Mouse (Mus musculus) hindbrain, embryonic 11.5 days (tissue): Measurements from ENCODE around the gene Wnt3a. TPM values are rescaled to one million over a fixed set of nuclear protein-coding genes. Genes with fewer than 3 reads are reported as not detected.

Source experiments
- ATAC-seq: fragments of 200-750 bp; cut with Nextera tagmentation; 2 replicates; pipeline ENCODE4 v1.8.0; 2017; ENCODE audit warnings: mild to moderate bottlenecking, moderate TSS enrichment, moderate library complexity; ENCODE audit not compliant: low FRiP score
- DNase-seq: peaks from one replicate; pipeline ENCODE4 v3.0.0-alpha.2; 2015; ENCODE audit warnings: low spot score
- H3K27ac ChIP-seq: fragments of 300-500 bp; sonication (generic); 2 replicates; pipeline ENCODE4 v1.5.1; 2014; ENCODE audit warnings: mild to moderate bottlenecking, low read depth, low read length
- H3K27me3 ChIP-seq: fragments of 300-500 bp; sonication (generic); 2 replicates; pipeline ENCODE4 v1.6.1; 2014; ENCODE audit warnings: mild to moderate bottlenecking, low read length, moderate library complexity, mixed read lengths; ENCODE audit not compliant: control insufficient read depth, insufficient read depth
- H3K36me3 ChIP-seq: fragments of 300-500 bp; sonication (generic); 2 replicates; pipeline ENCODE4 v1.6.1; 2014; ENCODE audit warnings: mild to moderate bottlenecking, low read length, moderate library complexity, mixed read lengths; ENCODE audit not compliant: control insufficient read depth, insufficient read depth
- H3K4me1 ChIP-seq: fragments of 300-500 bp; sonication (generic); replicated peaks from 2 replicates; pipeline ENCODE4 v1.6.1; 2014; ENCODE audit warnings: low read length, mixed read lengths; ENCODE audit not compliant: control insufficient read depth, insufficient read depth
- H3K4me2 ChIP-seq: fragments of 300-500 bp; sonication (generic); replicated peaks from 2 replicates; pipeline ENCODE4 v1.6.1; 2014; ENCODE audit warnings: mild to moderate bottlenecking, low read depth, low read length
- H3K4me3 ChIP-seq: fragments of 300-500 bp; sonication (generic); 2 replicates; pipeline ENCODE4 v1.5.1; 2014; ENCODE audit warnings: low read depth, low read length
- H3K9ac ChIP-seq: fragments of 300-500 bp; sonication (generic); 2 replicates; pipeline ENCODE4 v1.6.1; 2014; ENCODE audit warnings: low read depth, low read length
- H3K9me3 ChIP-seq: fragments of 300-500 bp; sonication (generic); 2 replicates; pipeline ENCODE4 v1.6.1; 2016; ENCODE audit warnings: low read length; ENCODE audit not compliant: control insufficient read depth
- WGBS: fragments of 180-500 bp; shearing (Covaris S2); extraction: QIAGEN DNeasy Blood & Tissue Kit; methylation state at CpG from one replicate; pipeline ENCODE4 v1.1.7; 2014; 5-methylcytosine and 5-hydroxymethylcytosine counted together
- polyA plus RNA-seq: library from polyadenylated mRNA; unstranded; fragments of >200 nt; fragmentation: Nextera tagmentation; extraction: Ambion mirVana; gene quantifications from 2 replicates; pipeline ENCODE4 v1.2.1, GENCODE M21; 2014

The Wnt3a gene
- polyA plus RNA-seq, 1 experiment from 2014 or later = 4.0 TPM

DNA sequence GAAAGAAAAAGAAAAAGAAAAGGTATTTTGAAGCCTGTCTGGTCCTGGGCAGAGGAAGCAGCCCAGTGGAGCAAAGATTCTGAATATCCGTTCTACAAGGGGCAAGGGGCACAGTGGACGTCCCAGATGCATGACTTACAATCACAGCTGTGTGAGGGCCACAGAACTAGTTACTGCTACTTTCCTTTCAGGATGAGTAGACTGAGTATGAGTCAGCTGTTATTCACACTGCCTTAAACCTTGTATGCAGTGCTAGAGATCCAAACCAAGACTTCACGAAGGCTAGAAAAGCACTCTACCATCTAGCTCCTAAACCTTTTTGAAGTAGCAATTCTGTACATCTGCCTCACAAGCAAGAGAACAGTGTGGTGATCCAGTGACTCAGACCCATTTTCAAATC, 64.3 kb downstream of the Wnt3a start:
- peak overlapping the region; percentile 92 for H3K4me2 ChIP-seq
- WGBS = 71% methylated on average over 3 of the region's 3 CpGs
- peaks cover 10% of the 10 kb centered on the region for H3K4me1 ChIP-seq
- H3K9me3 ChIP-seq = no peaks in the 10 kb centered on the region
- peak overlapping the region; percentile 86 for H3K4me3 ChIP-seq
- no peak for ATAC-seq
- no peak for DNase-seq
- no peak overlapping the region for H3K27ac ChIP-seq
- peak overlapping the region; percentile 97 for H3K9ac ChIP-seq
- 0 out of 2 replicates have a peak, but pooled peaks cover 2% of the 10 kb centered on the region for H3K36me3 ChIP-seq
- H3K27me3 ChIP-seq = no peaks in the 10 kb centered on the region

DNA sequence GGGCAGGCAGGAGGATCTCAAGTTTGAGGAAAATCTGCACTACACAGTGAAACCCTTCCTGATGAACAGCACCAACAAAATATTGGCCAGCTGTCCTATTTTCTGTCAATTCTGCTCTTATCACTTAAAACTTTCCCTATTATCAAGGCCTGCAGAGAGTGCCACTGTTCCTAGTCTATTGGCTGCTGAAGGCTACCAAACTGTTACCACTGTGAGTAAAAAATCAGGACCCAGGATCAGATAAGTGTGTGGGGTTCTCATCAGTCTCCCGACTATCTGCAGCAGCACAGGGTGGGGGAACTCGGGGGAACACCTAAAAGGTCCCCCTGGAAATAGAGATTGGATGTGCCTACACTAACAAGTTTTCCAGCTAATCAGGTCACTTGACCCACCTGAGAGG, 65.4 kb downstream of the Wnt3a start:
- 0 out of 2 replicates have a peak, but pooled peaks cover 2% of the 10 kb centered on the region for H3K36me3 ChIP-seq
- no peak overlapping the region for H3K27ac ChIP-seq
- H3K4me3 ChIP-seq = no peak overlapping the region
- ATAC-seq = no peak
- no peak for DNase-seq
- H3K9me3 ChIP-seq = no peaks in the 10 kb centered on the region
- H3K27me3 ChIP-seq = no peaks in the 10 kb centered on the region
- WGBS = 77% methylated on average over 2 of the region's 2 CpGs
- no peak overlapping the region for H3K4me2 ChIP-seq
- H3K9ac ChIP-seq = no peak overlapping the region
- H3K4me1 ChIP-seq = peaks cover 10% of the 10 kb centered on the region

DNA sequence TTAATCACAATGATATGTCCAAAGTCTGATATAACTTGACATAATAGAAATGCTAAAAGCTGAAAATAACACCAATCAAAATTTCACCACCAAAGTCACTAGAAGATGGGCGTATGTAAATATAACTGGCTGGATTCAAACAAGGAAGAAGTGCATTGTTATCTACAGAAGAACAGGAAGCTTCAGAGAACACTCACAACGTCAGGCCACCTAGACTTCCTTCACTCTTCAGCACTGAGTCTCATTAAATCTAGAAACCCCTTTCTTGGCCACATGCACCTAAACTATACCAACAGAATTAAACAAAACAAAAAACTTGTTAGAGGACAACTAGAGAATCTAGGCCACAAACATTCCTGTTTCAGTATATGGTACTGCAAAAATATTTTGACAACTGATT, 66.1 kb downstream of the Wnt3a start:
- DNase-seq (no peak), ATAC-seq (no peak)
- no peak overlapping the region for H3K9ac ChIP-seq
- H3K9me3 ChIP-seq = no peaks in the 10 kb centered on the region
- H3K4me3 ChIP-seq = no peak overlapping the region
- whole genome bisulfite sequencing = 84% methylated on average over 2 of the region's 2 CpGs
- H3K4me1 ChIP-seq = peaks cover 10% of the 10 kb centered on the region
- H3K27ac ChIP-seq = no peak overlapping the region
- no peaks in the 10 kb centered on the region for H3K27me3 ChIP-seq
- H3K36me3 ChIP-seq = 0 out of 2 replicates have a peak, but pooled peaks cover 2% of the 10 kb centered on the region
- no peak overlapping the region for H3K4me2 ChIP-seq

DNA sequence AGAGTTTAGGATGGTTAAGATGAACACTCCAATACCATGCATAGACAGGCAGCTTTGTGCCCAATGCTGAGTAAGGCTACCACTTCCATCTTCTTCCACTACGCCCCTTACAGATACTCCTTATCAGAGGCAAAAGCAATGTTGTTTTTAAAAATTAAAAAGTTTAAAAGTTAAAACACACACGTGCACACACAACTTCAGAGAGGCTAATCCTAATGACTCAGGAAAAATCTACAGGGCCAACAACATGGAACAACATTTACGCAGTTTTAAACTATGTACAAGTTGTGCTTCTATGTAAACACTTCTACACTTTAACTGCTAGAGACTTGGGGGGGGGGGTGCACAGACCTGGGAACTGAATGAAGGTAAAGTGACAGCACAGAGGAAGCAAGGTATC, 66.5 kb downstream of the Wnt3a start:
- Histone ChIP-seq H3K9ac (no peak overlapping the region), H3K36me3 (0 out of 2 replicates have a peak, but pooled peaks cover 2% of the 10 kb centered on the region), H3K4me2 (no peak overlapping the region), H3K4me1 (peaks cover 10% of the 10 kb centered on the region), H3K9me3 (no peaks in the 10 kb centered on the region), H3K27me3 (no peaks in the 10 kb centered on the region), H3K27ac (no peak overlapping the region), H3K4me3 (no peak overlapping the region)
- DNase-seq (no peak), ATAC-seq (no peak)
- WGBS = 94% methylated on average over 3 of the region's 3 CpGs

DNA sequence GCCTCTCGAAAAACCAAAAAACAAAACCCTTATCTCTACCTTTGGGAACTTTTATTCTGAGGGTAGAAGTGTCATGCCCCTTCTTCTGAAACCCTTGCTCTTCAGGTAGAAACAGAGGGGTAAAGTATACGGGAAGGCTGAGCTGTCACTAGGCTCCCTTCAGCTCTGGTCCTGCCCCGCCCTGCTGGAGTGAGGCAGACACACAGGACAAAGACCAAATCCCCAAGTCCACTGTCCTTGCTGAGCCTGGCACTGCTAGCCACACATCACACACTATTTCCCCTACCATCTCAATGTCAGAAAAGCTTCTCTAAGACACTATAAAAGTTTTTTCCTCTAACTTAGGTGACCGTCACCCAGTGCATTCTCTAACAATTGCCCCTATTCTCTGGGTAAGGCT, 68.2 kb downstream of the Wnt3a start:
- ATAC-seq (no peak), DNase-seq (no peak)

DNA sequence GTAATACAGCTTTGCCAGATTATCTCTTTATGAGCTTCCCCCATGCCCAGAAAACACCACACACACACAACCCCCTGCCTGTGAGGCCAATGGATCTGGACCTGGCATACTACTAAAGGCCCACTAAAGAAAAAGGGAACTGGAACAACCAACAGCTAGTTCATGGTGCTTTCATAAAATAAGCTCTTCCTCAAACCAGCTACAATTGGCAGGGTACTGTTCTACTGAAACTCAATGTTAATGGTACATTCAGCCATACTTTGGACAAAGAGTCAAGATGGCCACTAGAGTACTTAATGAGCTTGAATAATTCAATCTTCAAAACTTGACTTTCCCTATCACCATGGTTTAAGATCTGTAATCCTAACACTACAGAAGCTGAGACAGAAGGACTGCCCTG, 68.9 kb downstream of the Wnt3a start:
- H3K4me1 ChIP-seq = peaks cover 5% of the 10 kb centered on the region
- no peak for DNase-seq

More for the DNA sequence above, 68.2 kb downstream of the Wnt3a start:
- H3K27ac ChIP-seq = no peak overlapping the region
- WGBS = 91% methylated on average over 4 of the region's 4 CpGs
- no peak overlapping the region for H3K4me2 ChIP-seq
- no peaks in the 10 kb centered on the region for H3K9me3 ChIP-seq
- no peak overlapping the region for H3K9ac ChIP-seq
- H3K36me3 ChIP-seq = 0 out of 2 replicates have a peak, but pooled peaks cover 2% of the 10 kb centered on the region
- H3K27me3 ChIP-seq = no peaks in the 10 kb centered on the region
- peaks cover 8% of the 10 kb centered on the region for H3K4me1 ChIP-seq
- H3K4me3 ChIP-seq = no peak overlapping the region

DNA sequence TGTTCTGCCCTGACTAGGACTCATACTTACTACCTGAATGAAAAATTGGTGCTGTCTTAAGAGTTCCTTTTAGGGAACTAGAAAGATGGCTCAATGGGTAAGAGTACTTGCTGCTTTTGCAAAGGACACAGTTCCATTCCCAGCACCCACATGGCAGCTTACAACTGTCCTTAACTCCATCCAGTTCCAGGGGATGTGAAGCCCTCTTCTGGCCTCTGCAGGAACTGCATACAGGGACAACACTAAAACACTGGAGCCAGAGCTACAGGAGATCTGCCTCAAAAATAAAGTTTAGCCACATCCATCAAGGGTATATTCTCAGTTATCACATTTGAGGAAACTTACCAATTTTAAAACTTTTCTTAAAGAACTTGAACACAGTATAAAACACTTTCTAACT, 71.5 kb downstream of the Wnt3a start:
- H3K36me3 ChIP-seq = 0 out of 2 replicates have a peak, but pooled peaks cover 5% of the 10 kb centered on the region
- no peaks in the 10 kb centered on the region for H3K9me3 ChIP-seq
- no peaks in the 10 kb centered on the region for H3K4me1 ChIP-seq
- H3K27ac ChIP-seq = no peak overlapping the region
- no peak overlapping the region for H3K4me3 ChIP-seq
- no peak overlapping the region for H3K9ac ChIP-seq
- H3K27me3 ChIP-seq = no peaks in the 10 kb centered on the region
- no peak overlapping the region for H3K4me2 ChIP-seq
- no peak for ATAC-seq
- peak; percentile 50 for DNase-seq

More for the DNA sequence above, 68.9 kb downstream of the Wnt3a start:
- H3K4me2 ChIP-seq = no peak overlapping the region
- H3K4me3 ChIP-seq = no peak overlapping the region
- ATAC-seq = no peak
- H3K9ac ChIP-seq = no peak overlapping the region
- no peaks in the 10 kb centered on the region for H3K9me3 ChIP-seq
- H3K36me3 ChIP-seq = 0 out of 2 replicates have a peak, but pooled peaks cover 3% of the 10 kb centered on the region
- no peak overlapping the region for H3K27ac ChIP-seq
- no peaks in the 10 kb centered on the region for H3K27me3 ChIP-seq

DNA sequence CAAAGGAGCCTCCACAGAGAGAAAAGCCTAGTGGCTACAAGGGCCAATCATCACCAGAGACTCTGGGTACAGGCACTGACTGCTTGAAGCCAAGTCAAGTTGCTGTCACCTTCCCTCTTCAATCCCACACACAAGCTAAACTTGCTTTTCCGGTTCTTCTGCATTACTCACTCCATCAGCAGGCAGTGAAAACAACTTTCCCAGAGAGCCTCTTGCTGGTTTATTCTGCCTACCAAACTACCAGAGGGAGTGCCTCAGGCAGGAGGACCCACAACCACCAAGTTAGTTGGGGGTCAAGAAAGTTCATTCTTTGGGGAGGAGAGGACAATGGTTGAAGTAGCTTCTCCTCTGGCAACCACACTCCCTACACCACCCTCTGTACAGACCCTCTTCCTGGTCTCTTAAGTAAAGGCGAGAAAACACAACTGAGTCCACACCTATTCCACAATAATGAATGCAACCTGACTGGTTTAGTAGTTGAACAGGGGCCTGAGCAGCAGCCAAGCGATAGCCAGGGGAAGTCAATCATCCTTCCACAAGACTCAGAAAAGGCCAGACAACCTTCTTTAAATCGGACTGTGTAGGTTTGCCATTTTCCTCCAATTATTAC, 72.1 kb downstream of the Wnt3a start:
- DNase-seq = no peak
- no peaks in the 10 kb centered on the region for H3K27me3 ChIP-seq
- WGBS = 86% methylated on average over 4 of the region's 4 CpGs
- 0 out of 2 replicates have a peak, but pooled peaks cover 3% of the 10 kb centered on the region for H3K36me3 ChIP-seq
- ATAC-seq = no peak
- H3K4me1 ChIP-seq = no peaks in the 10 kb centered on the region
- H3K27ac ChIP-seq = no peak overlapping the region
- no peak overlapping the region for H3K9ac ChIP-seq
- no peaks in the 10 kb centered on the region for H3K9me3 ChIP-seq
- no peak overlapping the region for H3K4me3 ChIP-seq
- H3K4me2 ChIP-seq = no peak overlapping the region

DNA sequence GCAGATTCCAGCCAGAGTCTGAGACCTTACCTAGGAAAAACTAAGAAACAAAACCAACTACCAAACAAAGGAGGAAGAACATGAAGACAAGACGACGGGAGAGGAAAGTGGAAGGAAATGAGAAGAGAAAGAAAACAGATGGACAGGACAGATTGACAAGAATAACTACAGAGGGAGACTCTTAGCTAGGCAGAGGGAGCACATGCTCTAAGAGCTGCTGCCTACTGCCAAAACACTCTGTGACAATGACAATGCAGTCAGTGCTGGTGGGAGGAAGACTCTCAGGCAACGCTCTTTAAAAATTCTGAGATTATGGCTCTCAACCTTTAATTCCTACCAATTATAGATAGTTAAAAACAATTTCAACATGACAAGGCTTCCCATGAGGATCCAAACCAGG, 73.6 kb downstream of the Wnt3a start:
- Histone ChIP-seq H3K4me1 (no peaks in the 10 kb centered on the region), H3K4me3 (no peak overlapping the region), H3K9ac (no peak overlapping the region), H3K9me3 (no peaks in the 10 kb centered on the region), H3K27me3 (no peaks in the 10 kb centered on the region), H3K36me3 (0 out of 2 replicates have a peak, but pooled peaks cover 3% of the 10 kb centered on the region), H3K4me2 (no peak overlapping the region), H3K27ac (no peak overlapping the region)
- no peak for DNase-seq
- no peak for ATAC-seq
- 94% methylated on average over 3 of the region's 3 CpGs for WGBS
